Comparison of ENCODE assay signal across 21 mouse cellular contexts in the genomic region with DNA sequence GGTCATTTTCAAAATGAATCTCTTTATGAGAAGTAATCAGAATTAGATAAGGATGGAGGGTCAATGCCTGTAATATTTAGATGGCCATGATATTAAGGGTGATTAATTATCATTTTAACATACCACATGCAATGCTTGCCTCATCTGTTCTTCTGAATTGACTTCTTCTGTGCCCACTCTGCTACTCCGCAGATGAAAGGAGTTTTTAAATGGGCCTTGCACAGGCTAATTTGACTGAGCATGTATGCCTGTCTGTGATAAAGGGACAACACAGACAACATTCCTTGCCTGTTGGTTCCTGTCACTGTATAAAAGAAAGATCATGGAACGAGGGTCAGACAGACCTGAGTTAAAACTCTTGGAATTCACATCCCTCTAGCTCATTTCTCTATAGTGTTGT.
A peak's percentile ranks its signal among the peaks of the same experiment; 100 is the strongest.
DNase-seq lines count a peak whose midpoint lies in the region; ATAC-seq and TF ChIP-seq lines count a peak whose summit lies in the region.
"Had no signal": no experiment of that assay in that cellular context is flagged by ENCODE, and none has a peak within 500 bp of the region (broad histone marks: within the 10 kb centered on the region; RNA-seq: fewer than 3 reads in every experiment).

No protein-coding gene starts in this region.

- H3K27me3 ChIP-seq in forebrain, embryonic 12.5 days: no peaks in the 10 kb centered on the region
- no peaks in the 10 kb centered on the region for H3K27me3 ChIP-seq in forebrain, postnatal 0 days (ENCODE audit: insufficient read depth, low read length)
- no peaks in the 10 kb centered on the region for H3K27me3 ChIP-seq in midbrain, embryonic 10.5 days (ENCODE audit: low read depth, poor library complexity, severe bottlenecking)
- no peaks in the 10 kb centered on the region for H3K27me3 ChIP-seq in midbrain, embryonic 16.5 days (ENCODE audit: control insufficient read depth, insufficient read depth, low read depth, low read length)
- H3K27me3 ChIP-seq in midbrain, embryonic 12.5 days: no peaks in the 10 kb centered on the region
- no peaks in the 10 kb centered on the region for H3K27me3 ChIP-seq in midbrain, embryonic 13.5 days
- H3K27me3 ChIP-seq: embryonic facial prominence, embryonic 15.5 days; forebrain, embryonic 13.5 days; heart, embryonic 15.5 days had no signal

- H3K4me2 ChIP-seq in forebrain, embryonic 12.5 days: no peak overlapping the region
- no peak overlapping the region for H3K4me2 ChIP-seq in forebrain, postnatal 0 days (ENCODE audit: low read depth)
- H3K4me2 ChIP-seq in midbrain, embryonic 16.5 days (ENCODE audit: low read length): no peak overlapping the region
- no peak overlapping the region for H3K4me2 ChIP-seq in midbrain, embryonic 12.5 days (replicated peaks)
- no peak overlapping the region for H3K4me2 ChIP-seq in midbrain, embryonic 13.5 days (replicated peaks)
- H3K4me2 ChIP-seq: embryonic facial prominence, embryonic 15.5 days; forebrain, embryonic 13.5 days; heart, embryonic 11.5 days; heart, embryonic 15.5 days had no signal

- no peak for TF ChIP-seq CTCF in forebrain, postnatal 0 days (IDR thresholded peaks at IDR 0.05; ENCODE audit: low read depth)
- TF ChIP-seq CTCF in gastrocnemius, adult 2 months (IDR thresholded peaks at IDR 0.05): no peak

- intact Hi-C loops in gastrocnemius, adult 2 months (cut with DNase I): no loop called here

- H3K9me3 ChIP-seq in forebrain, embryonic 12.5 days: no peaks in the 10 kb centered on the region
- H3K9me3 ChIP-seq in forebrain, postnatal 0 days (ENCODE audit: low read length): no peaks in the 10 kb centered on the region
- H3K9me3 ChIP-seq in midbrain, embryonic 10.5 days (replicated peaks): no peaks in the 10 kb centered on the region
- H3K9me3 ChIP-seq in midbrain, embryonic 16.5 days (replicated peaks; ENCODE audit: control insufficient read depth, low read length, poor library complexity, severe bottlenecking): no peaks in the 10 kb centered on the region
- no peaks in the 10 kb centered on the region for H3K9me3 ChIP-seq in midbrain, embryonic 12.5 days
- no peaks in the 10 kb centered on the region for H3K9me3 ChIP-seq in midbrain, embryonic 13.5 days
- H3K9me3 ChIP-seq: embryonic facial prominence, embryonic 15.5 days; forebrain, embryonic 13.5 days; heart, embryonic 15.5 days had no signal

- H3K9ac ChIP-seq in forebrain, embryonic 12.5 days: no peak overlapping the region
- no peak overlapping the region for H3K9ac ChIP-seq in forebrain, postnatal 0 days
- no peak overlapping the region for H3K9ac ChIP-seq in midbrain, embryonic 16.5 days (ENCODE audit: low read depth, low read length)
- no peak overlapping the region for H3K9ac ChIP-seq in midbrain, embryonic 12.5 days (replicated peaks)
- H3K9ac ChIP-seq in midbrain, embryonic 13.5 days (replicated peaks): no peak overlapping the region
- H3K9ac ChIP-seq: embryonic facial prominence, embryonic 15.5 days; forebrain, embryonic 13.5 days; heart, embryonic 15.5 days had no signal

- no peak for DNase-seq in forebrain, postnatal 0 days
- DNase-seq in midbrain, embryonic 10.5 days (ENCODE audit: low spot score): no peak
- DNase-seq in kidney, postnatal 4 days: no peak
- no peak for DNase-seq in gastrocnemius, adult 2 months
- DNase-seq: adrenal gland, adult 2 months; adrenal gland, postnatal 25 days; cerebellum, adult 18-20 months; cerebellum, adult 9-11 months; cerebellum, postnatal 36 days; gastrocnemius, postnatal 14 days; heart, adult 2 months; heart, postnatal 14 days had no signal

- H3K27ac ChIP-seq in forebrain, embryonic 12.5 days: no peak overlapping the region
- no peak overlapping the region for H3K27ac ChIP-seq in forebrain, postnatal 0 days (ENCODE audit: low read depth, low read length)
- H3K27ac ChIP-seq in midbrain, embryonic 10.5 days (replicated peaks): peak overlapping the region; percentile 65
- no peak overlapping the region for H3K27ac ChIP-seq in midbrain, embryonic 16.5 days (ENCODE audit: low read length)
- H3K27ac ChIP-seq in midbrain, embryonic 12.5 days (replicated peaks): peak overlapping the region; percentile 20; the same call in 1 of the 2 replicates
- no peak overlapping the region for H3K27ac ChIP-seq in midbrain, embryonic 13.5 days
- no peak overlapping the region for H3K27ac ChIP-seq in gastrocnemius, adult 2 months
- H3K27ac ChIP-seq: embryonic facial prominence, embryonic 15.5 days; forebrain, embryonic 13.5 days; heart, adult 2 months; heart, embryonic 15.5 days had no signal

- H3K4me1 ChIP-seq in forebrain, embryonic 12.5 days: peaks cover 12% of the 10 kb centered on the region
- H3K4me1 ChIP-seq in forebrain, postnatal 0 days (ENCODE audit: insufficient read depth): no peaks in the 10 kb centered on the region
- peaks cover 18% of the 10 kb centered on the region for H3K4me1 ChIP-seq in midbrain, embryonic 10.5 days
- H3K4me1 ChIP-seq in midbrain, embryonic 16.5 days (ENCODE audit: control insufficient read depth, insufficient read depth, low read length): no peaks in the 10 kb centered on the region
- H3K4me1 ChIP-seq in midbrain, embryonic 12.5 days: 0 out of 2 replicates have a peak, but pooled peaks cover 7% of the 10 kb centered on the region
- peaks cover 9% of the 10 kb centered on the region for H3K4me1 ChIP-seq in midbrain, embryonic 13.5 days (replicated peaks)
- H3K4me1 ChIP-seq: embryonic facial prominence, embryonic 15.5 days; forebrain, embryonic 13.5 days; heart, embryonic 15.5 days had no signal

- 46% methylated on average over 2 of the region's 2 CpGs for WGBS in forebrain, embryonic 12.5 days
- WGBS in forebrain, postnatal 0 days: 40% methylated on average over 2 of the region's 2 CpGs
- 55% methylated on average over 2 of the region's 2 CpGs for WGBS in midbrain, embryonic 10.5 days
- 28% methylated on average over 2 of the region's 2 CpGs for WGBS in midbrain, embryonic 16.5 days
- WGBS in midbrain, embryonic 12.5 days: 34% methylated on average over 2 of the region's 2 CpGs
- 34% methylated on average over 2 of the region's 2 CpGs for WGBS in midbrain, embryonic 13.5 days

- no peaks in the 10 kb centered on the region for H3K36me3 ChIP-seq in forebrain, embryonic 12.5 days (replicated peaks)
- H3K36me3 ChIP-seq in forebrain, postnatal 0 days (ENCODE audit: insufficient read depth): no peaks in the 10 kb centered on the region
- no peaks in the 10 kb centered on the region for H3K36me3 ChIP-seq in midbrain, embryonic 10.5 days
- H3K36me3 ChIP-seq in midbrain, embryonic 16.5 days (ENCODE audit: control insufficient read depth, insufficient read depth, low read length): no peaks in the 10 kb centered on the region
- no peaks in the 10 kb centered on the region for H3K36me3 ChIP-seq in midbrain, embryonic 12.5 days
- no peaks in the 10 kb centered on the region for H3K36me3 ChIP-seq in midbrain, embryonic 13.5 days
- H3K36me3 ChIP-seq: embryonic facial prominence, embryonic 15.5 days; heart, embryonic 15.5 days had no signal

- H3K4me3 ChIP-seq in forebrain, embryonic 12.5 days (replicated peaks): no peak overlapping the region
- no peak overlapping the region for H3K4me3 ChIP-seq in forebrain, postnatal 0 days (ENCODE audit: low read depth, low read length)
- no peak overlapping the region for H3K4me3 ChIP-seq in midbrain, embryonic 10.5 days
- H3K4me3 ChIP-seq in midbrain, embryonic 16.5 days (ENCODE audit: low read depth, low read length): no peak overlapping the region
- no peak overlapping the region for H3K4me3 ChIP-seq in midbrain, embryonic 12.5 days
- no peak overlapping the region for H3K4me3 ChIP-seq in midbrain, embryonic 13.5 days (replicated peaks)
- no peak overlapping the region for H3K4me3 ChIP-seq in gastrocnemius, adult 2 months
- H3K4me3 ChIP-seq: embryonic facial prominence, embryonic 15.5 days; erythroblast, embryonic 14.5 days; forebrain, embryonic 13.5 days; heart, adult 2 months; heart, embryonic 15.5 days had no signal

- 0 out of 2 replicates have a peak, but pooled peaks have one; percentile 14 for ATAC-seq in forebrain, embryonic 12.5 days (ENCODE audit: low FRiP score)
- no peak for ATAC-seq in forebrain, postnatal 0 days
- no peak for ATAC-seq in midbrain, embryonic 16.5 days
- peak; percentile 14; the same call in 1 of the 2 replicates for ATAC-seq in midbrain, embryonic 12.5 days (ENCODE audit: low FRiP score, low read depth)
- ATAC-seq in midbrain, embryonic 13.5 days: peak; percentile 37; the same call in 1 of the 2 replicates
- ATAC-seq: forebrain, embryonic 13.5 days had no signal

Comparison
In these comparisons a context has a peak if more than half of its experiments do, and no peak if none do; other contexts are left out.
1. ATAC-seq: peak in forebrain, embryonic 12.5 days (single experiment), midbrain, embryonic 12.5 days (single experiment) and midbrain, embryonic 13.5 days (single experiment); none in forebrain, postnatal 0 days (single experiment) and midbrain, embryonic 16.5 days (single experiment).
2. H3K27ac ChIP-seq: peak in midbrain, embryonic 10.5 days (single experiment) and midbrain, embryonic 12.5 days (single experiment); none in forebrain, embryonic 12.5 days (single experiment), forebrain, postnatal 0 days (single experiment), midbrain, embryonic 16.5 days (single experiment), midbrain, embryonic 13.5 days (single experiment) and gastrocnemius, adult 2 months (single experiment).